Mouse (Mus musculus) megakaryocyte, adult 5-6 weeks (primary cell): Measurements from ENCODE around the gene Exosc8. TPM values are rescaled to one million over a fixed set of nuclear protein-coding genes. Genes with fewer than 3 reads are reported as not detected.
"Not testable (repeated sequence)": the region's sequence is repeated elsewhere in the genome, so short reads cannot be mapped to it uniquely, and the experiment has no call there.

Experiments
- ATAC-seq: 2 replicates; pipeline ENCODE4 v1.8.0; 2016; ENCODE audit warnings: mild to moderate bottlenecking, inconsistent platforms; ENCODE audit not compliant: poor library complexity, severe bottlenecking
- total RNA-seq, 2 experiments: library from RNA; stranded (forward) in 1 of 2; stranded (reverse) in 1 of 2; fragments of 153-499, 151-499 nt in 1 of 2; fragments of 221-1000, 200-1000 nt in 1 of 2; gene quantifications; 2 replicates each; pipeline versions ENCODE4 v1.2.3 to v1.2.4; 2015 to 2017

The Exosc8 gene
- total RNA-seq (2015) (118 and 124 TPM in 2 replicates), total RNA-seq (2017) (126 and 153 TPM in 2 replicates)

GRCm38 (mm10) chr3:54735247-54736046, at the start of gene Exosc8, which contains the start of gene Alg5:
Exosc8 (minus strand) TSS chr3:54735393.
Alg5 (plus strand) TSS chr3:54735539.
- ATAC-seq, result peak; percentile 85

GRCm38 (mm10) chr3:54775989-54776631, 40.9 kb upstream of the Exosc8 start:
- ATAC-seq, result no peak

- ATAC-seq, result no peak
Measured at GRCm38 (mm10) chr3:54773613-54774012, 38.4 kb upstream of the Exosc8 start.

DNA sequence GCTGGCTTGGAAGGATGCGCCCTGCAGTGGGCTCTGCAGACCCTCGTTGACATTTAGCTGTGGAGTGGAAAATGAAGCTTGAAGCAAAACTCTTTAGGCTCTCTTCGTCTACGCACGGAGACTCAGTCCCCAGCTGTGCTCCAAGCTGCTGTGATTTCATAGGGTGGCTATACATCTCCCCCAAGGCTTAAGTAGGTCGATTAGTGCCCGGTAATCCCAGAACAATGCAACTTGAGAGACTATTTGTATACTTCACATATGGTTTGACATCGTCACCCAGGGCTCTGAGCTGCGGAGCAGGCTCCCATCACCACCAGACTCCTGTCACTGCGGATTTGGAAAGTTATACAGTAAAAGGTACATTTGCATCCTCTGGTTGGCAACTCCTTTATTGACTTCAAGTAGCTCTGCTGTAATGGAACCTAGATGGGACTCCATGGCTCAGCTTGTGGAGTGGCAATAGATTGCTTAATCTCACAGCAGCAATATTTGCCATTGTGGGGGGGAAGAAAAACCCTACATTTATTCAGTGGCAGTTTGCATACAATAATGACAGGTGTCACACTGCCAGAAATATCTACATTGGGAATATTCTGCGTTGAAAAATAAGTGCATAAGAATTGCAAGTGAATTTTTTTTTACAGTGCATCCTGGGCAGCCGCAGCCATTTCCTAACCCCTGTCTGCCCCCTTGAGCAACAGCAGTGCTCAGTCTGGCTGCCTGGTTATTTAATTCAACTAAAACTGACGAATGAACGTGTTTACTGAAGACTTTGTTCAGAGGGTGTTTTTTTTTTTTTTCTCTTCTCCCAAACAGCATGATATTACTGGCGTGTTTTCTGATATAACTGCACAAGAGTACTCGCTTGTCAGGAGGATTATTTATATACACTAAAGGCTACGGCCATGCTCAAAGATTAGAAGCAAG, 34.4 kb upstream of the Exosc8 start:
- no peak for ATAC-seq

DNA sequence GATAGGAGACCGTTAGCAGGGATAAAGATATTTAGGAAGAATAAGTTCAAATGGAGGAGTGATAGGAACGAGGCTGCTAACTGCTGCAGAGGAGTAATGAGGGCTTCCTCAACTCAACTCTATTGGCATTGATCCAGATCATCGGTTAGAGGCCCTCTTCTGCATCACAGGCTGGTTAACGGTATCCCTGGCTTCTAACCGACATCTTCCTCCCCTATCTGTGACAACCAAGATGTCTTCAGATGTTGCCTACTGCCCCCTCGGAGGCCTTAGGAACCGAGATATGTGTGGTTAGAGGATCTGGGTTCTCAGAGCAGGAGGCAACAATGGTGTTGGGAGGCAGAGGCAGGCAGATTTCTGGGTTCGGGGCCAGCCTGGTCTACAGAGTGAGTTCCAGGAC, 33.4 kb upstream of the Exosc8 start:
- ATAC-seq, result no peak

DNA sequence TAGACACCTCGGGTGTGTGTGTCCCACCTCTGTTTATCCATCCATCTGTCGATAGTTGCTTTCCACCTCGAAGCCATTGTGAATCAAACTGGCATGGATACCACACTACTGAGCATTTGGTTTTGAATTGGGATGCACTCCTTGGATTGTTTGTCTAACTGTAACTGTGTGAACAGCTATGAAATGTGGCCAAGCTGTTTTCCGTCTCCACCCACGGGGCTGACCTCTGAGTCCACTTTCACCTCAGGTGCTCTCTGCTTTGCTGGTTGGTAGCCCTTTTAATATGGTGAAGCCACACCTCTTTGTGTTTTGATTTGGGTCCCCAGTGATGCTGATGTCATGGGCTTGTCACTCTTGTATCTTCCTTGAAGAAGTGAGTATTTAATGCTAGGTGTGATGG, 31.6 kb upstream of the Exosc8 start:
- no peak for ATAC-seq

DNA sequence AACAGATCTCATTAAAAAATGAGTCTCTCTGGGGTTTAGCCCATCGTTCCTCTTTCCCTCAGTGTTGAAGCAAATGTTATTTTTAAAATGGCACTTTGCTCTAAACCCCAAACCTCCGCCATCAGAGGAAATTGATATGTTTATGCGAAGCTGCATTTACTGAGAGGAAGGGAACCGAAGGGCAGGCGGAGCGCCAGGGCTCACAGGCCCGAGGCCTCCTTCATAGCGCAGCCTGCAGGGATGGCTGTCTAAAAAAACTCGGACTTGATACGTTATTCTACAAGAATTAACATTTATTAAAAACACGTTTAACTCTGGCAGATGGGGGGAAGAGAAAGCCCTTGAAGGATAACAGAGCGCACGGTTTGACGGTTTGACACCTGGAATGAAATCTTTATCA, 30.8 kb upstream of the Exosc8 start:
- ATAC-seq, result no peak

- ATAC-seq, result not testable (repeated sequence)
Measured at GRCm38 (mm10) chr3:54765521-54765920, 30.3 kb upstream of the Exosc8 start.

DNA sequence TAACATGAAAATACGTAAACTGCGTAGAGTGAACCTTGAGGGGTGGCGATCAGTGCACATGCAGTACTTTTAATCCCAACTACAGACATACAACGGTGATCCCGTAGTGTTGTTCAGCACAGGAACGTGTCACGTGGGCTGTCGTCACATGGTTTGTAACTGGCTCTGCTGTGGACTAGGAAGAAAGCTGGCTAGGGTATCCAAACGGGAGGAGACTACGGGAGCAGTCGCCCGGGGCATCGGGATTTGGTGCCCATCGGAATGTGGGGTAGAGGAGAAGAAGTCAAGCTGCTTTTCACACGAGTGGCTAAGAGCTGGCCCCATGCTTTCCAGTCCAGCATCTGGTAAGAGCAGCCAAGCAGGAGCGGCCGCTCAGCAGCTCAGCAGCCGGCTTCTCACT, 29.2 kb upstream of the Exosc8 start:
- ATAC-seq, result no peak

- ATAC-seq, result no peak
Measured at GRCm38 (mm10) chr3:54761258-54761657, 26.1 kb upstream of the Exosc8 start.

DNA sequence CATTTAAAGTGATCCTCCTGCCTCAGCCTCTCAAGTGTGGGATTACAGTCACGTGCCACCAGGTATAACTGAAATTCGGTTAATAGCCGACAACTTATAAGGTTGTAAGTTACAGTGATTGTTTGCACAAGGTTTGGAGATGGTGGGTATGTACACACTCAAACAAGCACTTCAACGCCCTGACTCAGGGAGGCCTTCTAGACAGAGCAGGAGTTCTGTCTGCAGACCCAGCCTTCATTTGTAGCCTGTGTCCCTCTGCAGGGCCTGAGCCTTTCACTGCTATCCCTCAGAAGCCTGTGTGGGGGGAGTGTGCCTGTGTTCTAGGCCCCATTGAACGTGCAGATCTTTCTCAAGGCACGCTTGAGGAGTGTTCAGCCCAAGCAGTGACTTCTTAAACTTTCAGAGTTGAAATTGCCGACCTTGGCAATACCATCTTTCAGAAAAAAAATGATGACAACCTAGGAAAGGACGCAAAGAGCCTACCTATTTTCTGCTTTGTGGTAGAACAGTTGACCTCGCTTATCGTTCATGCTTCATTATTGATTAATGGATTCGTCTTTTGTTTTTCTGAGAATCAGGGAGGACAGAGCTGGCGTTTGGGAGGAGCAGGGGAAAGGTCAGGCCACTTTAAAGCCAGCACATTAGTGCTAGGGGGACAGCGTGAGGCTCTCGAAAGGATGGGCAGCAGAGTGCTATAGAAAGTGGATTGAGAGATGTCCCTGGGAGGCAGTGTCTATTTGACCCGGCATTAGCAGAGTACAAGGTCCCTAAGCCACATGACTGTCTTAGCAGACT, 25.3 kb upstream of the Exosc8 start:
- ATAC-seq, result no peak

GRCm38 (mm10) chr3:54759211-54759610, 24.0 kb upstream of the Exosc8 start:
- no peak for ATAC-seq

DNA sequence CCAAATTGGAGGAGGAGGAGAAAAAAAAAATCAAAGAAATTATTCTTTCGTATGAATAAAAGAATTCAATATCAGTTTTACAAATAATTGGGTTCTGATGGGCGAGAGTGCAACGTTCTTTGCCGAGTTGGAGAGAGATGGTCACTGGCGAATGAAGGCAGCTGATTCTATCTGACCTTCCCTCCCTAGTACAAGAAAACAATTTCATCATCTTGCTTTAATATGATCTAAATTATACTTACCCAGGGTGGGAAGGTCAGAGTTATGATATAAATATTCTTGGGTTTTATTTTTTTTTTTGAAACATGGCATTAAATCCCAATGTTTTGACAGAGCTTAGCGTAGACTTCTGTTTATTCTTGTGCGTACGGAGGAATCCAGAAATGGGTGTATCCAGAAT, 22.3 kb upstream of the Exosc8 start:
- ATAC-seq, result no peak

- no peak for ATAC-seq
Measured at GRCm38 (mm10) chr3:54756058-54756457, 20.9 kb upstream of the Exosc8 start.

GRCm38 (mm10) chr3:54755145-54756041, 20.2 kb upstream of the Exosc8 start, which contains the start of gene Smad9:
Smad9 (plus strand) TSS chr3:54755582.
- ATAC-seq, result no peak

- no peak for ATAC-seq
Measured at GRCm38 (mm10) chr3:54753411-54753810, 18.2 kb upstream of the Exosc8 start.

- peak; percentile 63 for ATAC-seq
Measured at GRCm38 (mm10) chr3:54745799-54746198, 10.6 kb upstream of the Exosc8 start.

GRCm38 (mm10) chr3:54741965-54742364, 6.8 kb upstream of the Exosc8 start:
- no peak for ATAC-seq

- no peak for ATAC-seq
Measured at GRCm38 (mm10) chr3:54737317-54737716, 2.1 kb upstream of the Exosc8 start.
